Mouse (Mus musculus): ENCODE measurements around the gene Vezf1. TPM values are rescaled to one million over a fixed set of nuclear protein-coding genes. Genes with fewer than 3 reads are reported as not detected.
A peak's percentile ranks its signal among the peaks of the same experiment; 100 is the strongest.

Gene Vezf1
- total RNA-seq, 2 experiments from 2014 or later, result 47.1 to 47.6 TPM

GRCm38 (mm10) chr11:88053821-88054220 is 14.3 kb upstream of the Vezf1 start:
- DNase-seq, result no peak

DNA sequence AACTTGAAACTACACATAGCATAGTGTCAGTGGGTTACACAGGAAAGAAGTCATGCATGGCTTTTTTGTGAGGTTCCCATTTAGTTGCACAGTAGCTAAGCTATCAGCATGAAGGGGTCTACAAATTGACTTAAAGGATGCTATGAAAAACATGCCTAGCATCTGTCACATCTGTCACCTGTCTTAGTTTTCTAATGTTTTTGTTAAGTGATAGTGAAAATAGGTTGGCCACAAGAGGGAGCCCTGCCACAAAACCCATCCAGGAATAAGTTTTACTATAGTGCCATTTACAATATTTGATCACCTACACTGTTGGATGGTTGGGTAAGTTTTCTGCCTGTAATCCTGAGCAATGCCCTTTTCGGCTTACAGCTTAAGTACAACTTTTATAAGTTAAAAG is 13.5 kb upstream of the Vezf1 start:
- no peak for DNase-seq

DNA sequence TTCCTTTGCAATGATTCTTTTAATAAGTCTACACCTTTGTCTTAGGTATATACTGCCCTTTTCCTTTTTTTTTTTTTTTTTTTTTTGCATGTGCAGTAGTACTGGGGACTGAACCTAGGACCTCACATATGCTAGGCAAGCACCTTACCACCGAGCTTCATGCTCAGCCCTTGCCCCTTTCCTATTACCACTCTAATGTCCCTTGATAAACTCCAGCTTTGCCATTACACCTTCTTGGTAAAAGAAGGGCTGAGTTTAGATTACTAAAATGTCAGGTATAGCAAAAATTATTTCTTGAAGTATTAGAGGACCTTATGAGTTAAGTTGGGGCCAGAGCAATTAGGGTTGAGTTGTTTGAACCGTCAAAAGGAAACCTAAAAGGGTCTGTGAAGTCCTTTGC is 12.3 kb upstream of the Vezf1 start:
- DNase-seq, result no peak

- no peak for DNase-seq
These were observed 10.3 kb upstream of the Vezf1 start for GRCm38 (mm10) chr11:88057788-88058187.

- DNase-seq, result peak; percentile 63
These were observed 8.9 kb upstream of the Vezf1 start for GRCm38 (mm10) chr11:88059141-88059540.

- no peak for DNase-seq
These were observed 6.0 kb upstream of the Vezf1 start for GRCm38 (mm10) chr11:88061892-88062625.

GRCm38 (mm10) chr11:88065732-88066131 is 2.3 kb upstream of the Vezf1 start:
- DNase-seq, result no peak

DNA sequence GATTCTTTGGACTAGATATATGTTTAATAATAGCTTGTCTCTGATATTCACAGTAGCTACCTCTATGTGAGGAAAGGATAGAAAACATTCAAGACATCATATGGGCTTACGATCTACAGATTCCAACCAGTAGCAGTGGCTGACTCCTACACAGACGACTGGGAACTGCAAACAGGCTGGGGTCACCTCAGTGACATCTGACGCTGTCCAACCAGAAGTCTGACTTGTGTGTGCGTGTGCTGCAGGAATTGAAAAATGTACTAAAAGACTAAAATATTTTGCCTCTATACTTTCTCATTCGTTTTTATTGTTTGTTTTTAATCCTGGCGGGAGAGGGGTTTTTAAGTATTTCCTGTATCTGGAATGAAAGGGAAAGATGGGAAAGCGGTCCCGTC is 891 bp upstream of the Vezf1 start:
- DNase-seq, result no peak

DNA sequence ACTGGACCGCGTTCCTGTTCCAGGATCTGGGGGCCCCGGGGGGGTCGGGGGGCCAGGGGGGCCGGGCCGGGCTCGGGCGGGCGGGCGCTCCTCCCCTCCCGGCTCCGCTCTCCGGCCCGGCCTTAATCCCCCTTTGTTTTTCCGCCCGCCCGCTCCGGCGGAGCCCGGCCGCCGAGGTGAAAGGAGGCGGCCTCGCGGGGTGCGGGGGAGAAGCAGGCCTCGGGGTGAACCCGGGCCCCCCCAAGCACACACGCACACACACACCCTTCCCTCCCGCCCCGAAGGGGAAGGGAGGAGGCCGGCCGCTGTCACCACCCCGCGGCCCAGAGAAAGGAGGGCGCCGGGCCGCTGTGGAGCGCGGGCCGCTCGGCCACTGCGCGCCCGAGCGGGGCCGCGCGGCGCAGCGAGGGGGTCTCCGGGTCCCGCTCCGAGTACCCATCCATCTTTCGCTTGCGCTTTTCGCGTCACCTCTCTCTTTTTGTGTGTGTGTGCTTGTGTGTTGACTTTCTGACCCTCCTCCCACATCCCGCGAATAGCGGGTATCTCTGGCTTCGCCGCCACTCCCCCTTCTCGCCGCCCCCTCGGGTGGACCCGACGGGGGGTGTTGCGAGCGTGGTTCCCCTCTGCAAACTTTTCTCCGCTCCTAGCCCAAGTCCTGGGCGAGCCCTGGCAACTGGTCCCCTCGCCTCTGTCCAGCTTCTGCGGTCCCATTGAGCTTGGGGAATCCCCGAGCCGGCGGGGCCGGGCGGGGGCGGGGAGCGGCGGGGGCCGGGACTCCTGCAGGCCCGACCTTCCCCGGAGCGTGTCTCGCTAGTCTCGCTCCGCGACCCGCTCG is 549 bp downstream of the Vezf1 start:
- DNase-seq, result peak; percentile 80

GRCm38 (mm10) chr11:88069246-88069570 is 1.1 kb downstream of the Vezf1 start:
- DNase-seq, result no peak

DNA sequence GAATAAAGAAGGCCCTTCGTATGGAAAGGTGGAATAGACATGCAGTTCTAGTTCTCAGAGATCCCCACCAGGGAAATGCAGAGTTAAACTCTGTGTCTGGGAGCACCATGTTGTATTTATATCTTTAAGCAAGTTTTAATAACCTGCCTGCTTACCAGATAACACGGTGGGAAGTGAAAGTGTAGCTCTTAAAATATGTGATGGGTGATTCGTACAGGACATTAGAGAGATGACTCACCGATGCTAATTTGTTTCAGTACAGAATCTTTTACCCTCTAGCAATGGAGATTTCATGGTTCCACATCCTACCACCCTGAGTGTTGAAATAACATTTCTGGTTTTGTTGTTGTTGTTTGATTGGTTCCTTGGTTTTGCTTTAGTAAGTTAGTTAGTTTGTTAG is 2.3 kb downstream of the Vezf1 start:
- DNase-seq, result no peak

DNA sequence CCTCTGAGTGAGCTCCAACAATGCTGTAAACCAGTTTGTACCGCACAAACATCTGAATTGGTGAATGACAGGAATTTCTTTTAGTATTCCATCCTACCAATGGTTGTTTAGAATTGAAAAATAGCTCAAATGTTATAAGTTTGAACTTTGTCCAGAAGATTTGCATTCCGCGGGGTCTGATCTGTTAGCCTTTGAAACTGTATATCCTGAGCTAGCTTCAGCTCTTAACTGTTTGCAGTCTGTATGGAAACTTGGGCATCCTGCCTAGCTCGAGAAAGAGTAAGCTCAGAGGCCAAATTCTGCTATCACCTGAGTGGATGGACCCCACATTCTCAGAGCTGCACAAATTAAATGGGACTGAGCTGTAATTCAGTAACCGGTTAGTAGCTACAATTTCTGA is 3.0 kb downstream of the Vezf1 start:
- DNase-seq, result no peak

GRCm38 (mm10) chr11:88073343-88073875 is 5.3 kb downstream of the Vezf1 start:
- no peak for DNase-seq

DNA sequence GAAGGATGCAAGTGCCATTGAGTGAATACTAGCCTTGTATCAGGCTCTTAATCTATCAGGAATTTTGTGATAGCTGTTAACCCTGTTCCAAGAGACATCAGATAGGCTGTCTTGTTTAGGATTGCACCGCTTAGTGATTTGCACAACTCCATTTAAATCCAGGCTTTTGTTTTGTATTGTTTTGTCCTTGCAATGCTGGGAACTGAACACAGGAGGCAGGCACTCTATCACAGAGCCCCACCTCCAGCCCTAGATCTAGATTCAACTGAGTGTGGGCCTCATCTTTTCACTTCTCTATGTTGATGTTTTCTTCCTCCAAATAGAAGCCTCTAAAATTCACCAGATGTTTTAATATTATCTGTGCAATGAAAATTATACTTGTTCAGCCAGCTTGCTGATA is 7.6 kb downstream of the Vezf1 start:
- DNase-seq, result no peak

GRCm38 (mm10) chr11:88076394-88076793 is 8.3 kb downstream of the Vezf1 start:
- no peak for DNase-seq

DNA sequence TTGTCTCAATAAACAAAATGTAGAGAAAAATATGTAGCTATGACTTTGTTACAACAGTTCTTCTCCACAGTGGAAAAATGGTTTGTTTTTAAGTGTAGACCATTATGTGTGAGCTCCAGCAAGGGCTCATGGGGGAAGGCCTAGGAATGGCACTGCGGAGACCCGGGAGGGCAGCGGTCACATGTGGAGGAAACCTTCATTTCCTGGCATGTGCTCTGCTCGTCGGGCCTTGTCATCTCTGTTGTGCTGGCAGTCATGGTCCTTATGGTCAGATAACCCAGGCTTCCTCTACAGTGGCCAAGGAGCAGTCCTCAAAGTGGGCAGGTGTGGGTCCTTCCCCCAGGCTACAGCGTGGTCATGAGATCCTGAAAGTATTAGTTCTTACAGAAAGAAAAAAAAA is 15.6 kb downstream of the Vezf1 start:
- no peak for DNase-seq

DNA sequence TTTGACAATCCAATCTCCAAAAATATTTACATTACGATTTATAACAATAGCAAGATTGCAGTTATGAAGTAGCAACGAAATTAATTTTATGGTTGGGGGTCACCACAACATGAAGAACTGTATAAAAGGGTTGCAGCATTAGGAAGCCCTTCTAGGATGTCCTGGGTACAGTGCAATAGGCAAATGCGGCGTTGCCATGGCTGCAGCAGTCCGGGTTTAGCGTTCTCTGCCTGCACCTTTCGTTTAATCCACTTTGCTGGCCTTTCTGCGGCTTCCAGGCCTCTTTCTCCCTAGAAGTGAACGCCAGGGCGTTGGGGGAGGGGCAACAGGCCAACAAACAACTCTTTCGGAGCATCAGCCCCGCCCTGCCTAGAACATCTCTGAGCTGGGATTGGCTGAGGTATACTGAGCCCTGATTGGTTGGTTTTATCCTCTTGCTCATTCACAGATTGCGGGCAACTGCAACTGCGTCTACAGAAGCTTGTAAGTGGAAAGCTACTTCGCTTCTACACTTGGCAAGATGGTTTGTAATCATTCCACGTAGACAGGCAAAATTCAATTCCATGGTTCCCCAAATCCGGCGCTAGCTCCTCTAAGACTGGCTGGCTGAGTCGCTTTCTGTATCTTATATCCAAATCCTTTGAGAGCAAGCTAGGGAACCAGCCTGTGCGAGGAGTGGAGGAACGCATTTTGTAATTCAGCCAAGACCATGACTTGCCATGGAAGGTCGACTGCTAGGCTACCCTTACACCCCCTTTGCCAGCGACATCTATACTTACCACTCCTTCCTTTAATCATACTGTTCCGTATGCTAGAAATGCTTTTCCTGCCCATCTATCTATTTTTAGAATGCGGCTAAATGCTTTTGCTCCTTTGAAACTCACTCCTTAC is 18.9 kb downstream of the Vezf1 start:
- DNase-seq, result peak; percentile 89

DNA sequence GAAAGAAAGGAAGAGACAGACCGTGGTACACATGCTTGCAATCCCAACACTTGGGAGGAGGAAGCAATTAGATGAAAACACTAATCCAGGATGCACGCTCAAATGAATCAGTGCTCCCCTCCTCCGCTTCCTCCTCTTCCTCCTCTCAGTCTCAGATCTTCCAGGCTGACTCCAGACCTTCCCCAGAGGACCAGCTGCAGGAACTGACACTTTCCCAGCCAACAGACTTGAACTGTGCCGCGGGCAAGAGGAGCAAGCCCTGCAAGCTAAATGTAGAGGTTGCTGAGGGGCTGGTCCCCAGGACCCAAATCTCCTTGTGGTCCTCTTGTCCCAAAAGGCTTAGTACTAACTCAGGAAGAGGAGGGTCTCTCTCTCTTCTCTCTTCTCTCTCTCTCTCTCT is 21.1 kb downstream of the Vezf1 start:
- DNase-seq, result no peak

- no peak for DNase-seq
These were observed 22.2 kb downstream of the Vezf1 start for GRCm38 (mm10) chr11:88090293-88090692.

- DNase-seq, result no peak
These were observed 23.9 kb downstream of the Vezf1 start for GRCm38 (mm10) chr11:88091949-88092348.

DNA sequence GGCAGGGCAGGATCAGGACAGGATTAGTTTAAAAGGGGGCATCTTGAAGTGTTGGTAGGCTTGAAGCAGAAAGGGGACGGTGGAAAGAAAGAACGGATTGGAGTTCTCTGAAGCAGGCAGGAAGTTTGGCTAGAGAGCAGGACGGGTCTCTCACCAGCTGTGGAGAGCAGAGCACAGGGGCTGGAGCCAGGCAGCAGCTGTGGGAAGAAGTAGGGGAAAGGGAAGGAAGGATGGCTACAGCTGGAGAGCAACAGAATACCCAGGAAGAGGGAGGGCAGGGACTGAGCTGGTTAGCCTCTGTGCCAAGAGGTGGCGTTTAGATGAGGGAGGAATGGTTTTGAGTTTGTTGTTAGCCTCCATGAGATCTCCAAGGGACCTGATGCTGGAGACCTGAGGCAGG is 29.1 kb downstream of the Vezf1 start:
- DNase-seq, result peak; percentile 49

DNA sequence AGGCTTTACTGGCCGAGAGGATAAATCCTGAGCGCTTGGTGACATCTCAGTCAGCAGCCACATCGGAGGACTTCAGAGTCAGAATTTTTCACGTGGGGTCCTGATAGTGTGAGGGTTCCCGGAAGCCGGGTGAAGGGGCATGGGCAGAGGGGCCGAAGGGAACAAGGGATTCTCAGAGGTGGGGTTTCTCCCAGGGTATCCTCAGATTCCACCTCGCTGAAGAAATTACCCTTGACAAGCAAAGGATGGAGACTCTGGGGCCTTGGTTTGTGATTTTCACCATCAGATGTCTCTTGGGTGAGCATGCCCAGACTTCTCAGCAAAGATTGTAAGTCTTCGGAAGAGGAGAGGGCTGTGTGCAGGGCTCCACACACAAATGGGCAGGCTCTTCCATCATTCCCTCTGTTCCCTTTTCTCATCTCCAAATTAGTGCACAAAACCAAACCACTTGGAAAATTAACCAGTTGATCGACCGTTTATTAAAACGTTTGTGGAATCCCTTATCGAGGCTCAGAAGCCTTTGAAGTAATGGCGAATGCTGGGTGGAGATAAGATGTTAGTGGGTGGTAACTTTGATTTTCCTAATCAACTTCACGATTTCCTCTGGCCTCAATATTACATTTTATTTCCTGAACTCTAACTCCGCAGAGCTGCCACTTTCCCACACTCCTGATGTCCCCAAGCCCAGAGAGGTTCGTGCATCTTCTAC is 30.1 kb downstream of the Vezf1 start, which contains the start of gene Cuedc1:
TSS of gene Cuedc1 (plus strand) at position 38 of the 709 bp plus-strand sequence.
- DNase-seq, result no peak
